Mouse (Mus musculus) bone marrow, adult 2 months (tissue): ENCODE results near the gene Maml2.

ENCODE experiments used
- CTCF ChIP-seq: fragments of 200-500 bp; IDR thresholded peaks from 2 replicates; pipeline ENCODE4 v1.5.1; 2011; ENCODE audit warnings: low read length, control low read depth; ENCODE audit not compliant: control insufficient read depth, insufficient read depth
- POLR2A ChIP-seq: fragments of 200-500 bp; IDR thresholded peaks from 2 replicates; pipeline ENCODE4 v1.6.1; 2011; ENCODE audit warnings: low read depth, mild to moderate bottlenecking, control low read depth, low read length, borderline replicate concordance; ENCODE audit not compliant: control insufficient read depth

GRCm38 (mm10) chr9:13686977-13687659, 389.4 kb downstream of the Maml2 start:
- no peak for TF ChIP-seq CTCF
- TF ChIP-seq POLR2A: no peak
